Mouse (Mus musculus) olfactory bulb, adult 2 months (tissue): ENCODE data around the gene Sirt1.

Experiments
- CTCF ChIP-seq: fragments of 200-500 bp; IDR thresholded peaks from 2 replicates; pipeline ENCODE4 v1.5.1; 2012; ENCODE audit warnings: low read depth, mild to moderate bottlenecking, low read length, moderate library complexity; ENCODE audit not compliant: insufficient read depth
- POLR2A ChIP-seq: fragments of 200-500 bp; IDR thresholded peaks from 2 replicates; pipeline ENCODE4 v1.6.1; 2012; ENCODE audit warnings: mild to moderate bottlenecking, low read depth, low read length, moderate library complexity; ENCODE audit not compliant: insufficient read depth

DNA sequence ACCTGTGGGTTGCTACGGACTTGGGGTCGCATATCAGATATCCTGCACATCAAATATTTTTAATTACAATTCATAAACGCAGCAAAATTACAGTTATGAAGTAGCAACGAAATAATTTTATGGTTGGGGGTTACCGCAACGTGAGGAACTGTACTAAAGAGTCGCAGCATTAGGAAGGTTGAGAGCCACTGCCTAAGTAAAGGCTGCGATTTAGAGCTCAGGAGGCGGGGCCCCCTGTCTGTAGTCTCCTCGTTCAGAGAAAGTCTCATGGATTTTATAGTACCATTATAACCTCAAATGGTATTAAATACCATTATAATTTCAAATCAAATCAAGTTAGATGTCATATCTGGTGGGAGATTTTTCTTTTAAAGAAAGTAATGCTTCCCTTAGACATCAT lies 5.5 kb upstream of the Sirt1 start:
- TF ChIP-seq POLR2A (no peak), CTCF (no peak)
